Mouse (Mus musculus): ENCODE data around the gene Txndc16.

The Txndc16 gene

DNA sequence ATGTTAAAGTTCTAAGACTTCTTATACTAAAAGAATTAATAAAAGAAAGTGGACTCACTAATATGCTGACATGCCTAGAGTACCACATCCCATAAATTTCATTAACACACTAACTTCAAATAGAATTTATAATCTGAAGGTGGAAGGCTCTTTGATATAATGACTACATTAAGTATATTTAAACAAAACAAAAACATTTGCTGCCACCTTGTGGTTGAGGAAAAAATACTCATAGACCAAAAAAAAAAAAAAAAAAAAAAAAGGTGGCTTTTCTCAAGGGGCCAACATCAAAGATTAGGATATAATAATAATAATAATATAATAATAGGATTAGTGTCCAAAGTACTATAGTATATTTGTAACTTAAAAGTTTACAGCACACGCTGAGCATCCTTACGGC is 66.9 kb downstream of the Txndc16 start:
- no peak for DNase-seq (ENCODE audit: low spot score in 2 of 2)

DNA sequence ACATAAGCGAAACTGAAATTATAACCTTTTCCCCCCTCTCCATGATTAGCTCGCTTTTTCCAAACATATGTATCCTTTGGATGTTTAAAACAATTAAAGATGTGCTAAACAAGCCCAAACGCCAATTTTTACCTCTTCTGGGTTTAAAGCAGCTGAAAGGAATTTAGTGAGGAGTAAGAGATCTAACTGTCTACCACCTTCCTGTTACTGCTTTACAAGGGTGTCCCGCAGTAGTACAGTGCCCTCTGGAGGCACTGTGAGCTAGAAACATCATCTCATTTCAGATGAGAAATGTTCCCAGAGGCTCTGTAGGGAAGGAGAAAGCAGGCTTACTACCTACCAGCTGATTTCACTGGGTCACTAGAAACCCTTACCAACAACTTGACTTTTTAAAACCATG is 77.6 kb downstream of the Txndc16 start:
- peak; percentile 20 to 21 for DNase-seq (ENCODE audit: low spot score in 2 of 2)

DNA sequence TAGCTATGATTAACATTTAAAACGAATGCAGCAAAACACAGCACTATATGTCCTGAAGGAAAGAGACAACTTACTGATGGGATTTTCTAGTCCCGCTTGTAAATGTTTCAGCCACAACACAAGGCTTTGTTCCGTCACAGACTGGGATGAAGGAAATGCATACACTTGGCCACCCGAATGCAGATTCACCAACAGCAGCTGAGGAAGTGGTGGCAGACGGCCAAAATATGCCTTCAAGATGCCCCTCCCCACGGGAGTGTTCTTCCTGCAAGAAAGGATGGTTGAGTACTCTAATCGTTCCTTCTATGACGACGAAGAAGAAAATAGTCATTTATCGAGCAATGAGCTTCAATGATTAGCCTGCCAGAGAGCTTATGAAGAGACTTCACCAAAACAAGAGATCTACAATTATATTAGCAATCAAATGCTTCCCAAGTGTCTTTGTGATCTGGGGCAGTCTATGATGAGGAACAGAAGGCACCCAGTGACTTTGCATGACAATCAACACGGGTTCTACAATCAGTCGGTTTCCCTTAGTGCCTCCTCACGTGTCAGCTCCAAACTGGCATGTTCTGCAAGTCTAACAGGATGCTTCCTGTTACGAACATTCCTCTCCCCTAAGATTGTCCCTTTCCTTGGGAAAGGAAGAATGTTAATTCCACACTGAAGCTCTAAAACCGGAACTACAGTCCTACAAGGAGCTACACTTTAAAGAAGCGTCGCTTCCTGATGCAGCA is 79.6 kb downstream of the Txndc16 start:
- DNase-seq (ENCODE audit: low spot score in 2 of 2) = no peak

DNA sequence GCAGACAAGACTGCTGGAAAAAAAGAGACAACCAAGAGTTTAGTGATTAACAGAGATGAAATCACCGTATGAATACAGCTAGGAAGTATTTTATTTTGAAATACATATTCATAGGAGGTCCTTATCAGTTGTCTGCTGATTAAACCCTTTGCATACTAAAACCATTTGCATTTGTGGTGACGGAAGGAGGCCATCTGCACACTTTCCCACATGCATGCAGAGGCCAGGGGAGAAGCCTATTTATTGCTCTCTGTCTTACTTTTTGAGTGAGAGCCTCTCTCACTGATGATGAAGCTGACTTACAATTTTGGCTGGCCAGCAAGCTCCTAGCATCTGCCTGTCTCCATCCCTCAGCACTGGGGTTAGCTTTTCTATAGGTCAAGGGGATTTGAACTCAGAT is 84.2 kb downstream of the Txndc16 start:
- no peak for DNase-seq (ENCODE audit: low spot score in 2 of 2)

DNA sequence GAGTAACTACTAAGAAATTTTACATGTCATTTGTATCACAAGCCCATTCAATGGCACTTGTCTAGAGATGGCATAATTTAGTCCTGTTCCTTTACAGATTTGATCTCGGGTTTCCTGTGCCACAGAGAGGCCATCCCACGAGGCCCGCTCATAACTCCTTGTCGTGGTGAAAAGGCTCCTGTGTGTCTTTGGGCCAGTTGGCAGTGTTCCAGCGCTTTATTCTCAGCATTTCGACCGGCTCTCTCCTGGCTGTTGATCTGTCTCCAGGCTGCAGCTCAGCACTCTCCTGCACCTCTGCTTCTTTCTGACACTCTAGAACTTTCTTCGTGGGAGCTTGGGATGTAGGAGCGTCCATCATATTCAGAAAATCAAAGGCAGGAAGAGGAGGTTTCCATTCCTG is 84.6 kb downstream of the Txndc16 start:
- no peak for DNase-seq (ENCODE audit: low spot score in 2 of 2)

DNA sequence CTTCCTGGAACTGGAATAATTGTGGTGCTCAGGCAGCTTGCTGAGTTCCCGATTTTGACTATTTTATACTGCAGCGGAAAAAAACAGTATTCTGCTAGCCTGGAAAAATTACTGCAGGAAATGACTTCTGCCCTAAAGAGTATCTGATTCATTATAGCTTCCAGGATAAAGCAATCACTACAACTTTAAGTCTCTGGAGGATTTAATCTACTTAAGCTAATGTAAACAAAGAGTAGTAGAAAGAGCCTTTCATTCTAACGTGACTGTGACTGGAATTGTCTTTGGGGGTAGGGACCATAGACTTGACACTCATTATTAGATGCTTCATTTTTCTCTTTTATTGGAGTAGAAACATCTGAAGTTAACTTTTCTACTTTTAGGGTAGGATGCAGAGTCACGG is 101.8 kb downstream of the Txndc16 start:
- no peak for DNase-seq (ENCODE audit: low spot score in 2 of 2)

DNA sequence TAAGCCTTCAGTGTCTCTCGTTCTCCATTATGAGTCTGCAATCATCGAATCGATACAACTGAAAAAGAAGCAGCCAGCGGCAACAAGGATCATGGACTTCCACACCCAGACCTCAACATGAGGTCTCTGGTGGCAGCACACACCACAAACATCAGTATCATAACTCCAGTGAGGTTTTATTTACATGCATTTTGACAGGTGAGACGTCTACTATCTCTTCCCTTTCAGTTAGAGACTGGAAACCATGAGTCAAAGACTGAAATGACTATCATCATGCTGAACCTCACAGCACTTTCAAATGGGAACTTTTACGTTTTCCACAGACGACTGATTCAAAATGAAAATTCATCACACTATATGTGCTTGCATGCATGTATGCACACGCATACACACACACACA is 117.9 kb downstream of the Txndc16 start:
- no peak for DNase-seq (ENCODE audit: low spot score in 2 of 2)

DNA sequence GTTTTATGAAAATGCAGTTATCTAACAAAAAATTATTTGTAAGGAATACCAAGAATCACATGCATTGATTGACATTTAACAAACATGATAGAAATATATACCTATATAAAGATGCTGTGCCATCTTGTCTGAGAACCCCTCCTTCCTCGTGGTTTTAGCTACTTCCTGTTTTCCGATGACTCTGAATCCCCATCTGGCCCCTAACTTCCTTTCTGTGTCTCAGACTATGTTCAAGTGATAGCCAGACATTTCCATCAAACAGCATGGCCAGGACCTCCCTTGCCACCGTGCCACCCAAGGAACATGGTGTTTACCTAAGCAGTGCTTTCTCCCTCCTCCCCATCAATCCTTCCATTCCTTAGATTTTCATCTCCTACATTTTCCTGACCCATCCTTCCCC is 127.8 kb downstream of the Txndc16 start:
- no peak for DNase-seq (ENCODE audit: low spot score in 2 of 2)

DNA sequence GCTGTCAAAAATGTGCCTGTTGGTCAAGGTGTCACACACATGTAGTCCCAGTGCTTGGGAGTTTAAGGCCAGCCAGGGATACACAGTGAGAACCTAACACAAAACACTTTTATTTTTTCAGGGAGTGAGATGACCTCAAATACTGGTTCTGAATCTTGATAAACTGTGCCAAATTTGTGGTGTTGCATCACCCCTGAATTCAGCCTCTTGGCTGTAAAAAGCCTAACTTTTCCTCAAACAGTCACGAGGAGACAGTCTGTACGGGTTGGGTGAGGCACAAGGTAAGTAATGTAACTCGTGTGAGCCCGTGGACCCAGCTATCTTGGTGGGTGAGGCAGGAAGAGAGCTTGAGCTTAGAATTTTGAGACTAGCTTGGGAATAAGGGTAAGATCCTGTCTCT is 130.1 kb downstream of the Txndc16 start:
- no peak for DNase-seq (ENCODE audit: low spot score in 2 of 2)

DNA sequence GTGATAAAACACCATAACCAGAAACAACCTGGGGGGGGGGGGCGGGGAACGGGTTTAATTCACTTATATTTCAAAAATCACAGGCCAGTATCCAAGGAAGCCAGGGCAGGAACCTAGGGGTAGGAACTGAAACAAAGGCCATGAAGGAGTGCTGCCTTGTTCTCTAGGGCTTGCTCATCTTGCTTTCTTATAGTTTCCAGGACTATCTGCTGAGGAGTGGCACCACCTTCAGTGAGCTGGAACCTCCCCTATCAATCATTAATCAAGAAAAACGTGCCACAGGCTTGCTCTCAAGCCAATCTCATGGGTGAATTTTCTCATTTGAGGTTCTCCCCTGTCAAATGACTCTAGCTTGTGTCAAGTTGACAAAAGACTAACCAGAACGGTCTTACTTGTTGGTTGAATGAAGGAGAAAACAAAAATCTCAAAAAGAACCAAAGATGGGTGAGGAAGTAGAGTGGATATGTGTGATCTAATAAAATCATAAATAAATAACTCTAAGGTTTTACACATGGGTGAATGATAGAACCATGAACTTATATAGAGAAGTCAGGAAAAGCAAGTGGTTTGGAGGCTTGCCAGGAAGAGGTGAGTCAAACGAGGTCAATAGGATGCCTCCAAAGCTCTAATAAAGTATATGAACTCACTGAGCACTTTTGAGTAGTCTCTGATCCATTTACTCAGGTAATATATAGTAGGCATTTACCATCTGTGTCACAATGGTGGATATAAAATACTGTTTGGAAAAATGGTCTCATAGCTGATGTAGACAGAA is 134.3 kb downstream of the Txndc16 start:
- no peak for DNase-seq (ENCODE audit: low spot score in 2 of 2)

DNA sequence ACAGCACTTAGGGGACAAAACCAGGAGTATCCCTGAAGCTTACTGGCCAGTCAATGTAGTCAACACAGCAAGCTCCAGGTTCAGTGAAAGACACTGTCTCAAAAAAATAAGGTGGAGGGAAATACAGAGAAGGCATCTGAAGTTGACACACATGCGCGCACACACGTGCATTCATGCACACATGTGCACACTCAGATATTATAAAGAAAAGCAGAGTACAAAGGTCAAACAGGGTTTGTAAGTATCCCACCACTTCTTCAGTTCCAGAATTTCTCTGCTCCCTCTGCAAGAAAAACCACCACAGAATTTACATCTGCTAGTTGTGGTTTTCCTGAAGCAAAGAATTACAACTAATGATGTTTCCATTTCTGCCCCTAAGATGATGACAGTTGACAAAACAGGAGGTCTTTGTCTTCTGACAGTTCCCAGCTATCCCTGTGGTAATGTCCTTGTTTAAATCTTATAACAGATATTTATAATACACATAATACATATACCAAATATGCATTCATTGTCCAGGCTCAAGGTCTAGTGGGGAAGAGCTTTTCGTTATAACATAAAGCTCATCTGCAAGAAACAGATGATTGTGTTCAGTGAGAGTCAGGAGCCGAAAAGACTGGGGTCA is 135.4 kb downstream of the Txndc16 start:
- no peak for DNase-seq (ENCODE audit: low spot score in 2 of 2)

DNA sequence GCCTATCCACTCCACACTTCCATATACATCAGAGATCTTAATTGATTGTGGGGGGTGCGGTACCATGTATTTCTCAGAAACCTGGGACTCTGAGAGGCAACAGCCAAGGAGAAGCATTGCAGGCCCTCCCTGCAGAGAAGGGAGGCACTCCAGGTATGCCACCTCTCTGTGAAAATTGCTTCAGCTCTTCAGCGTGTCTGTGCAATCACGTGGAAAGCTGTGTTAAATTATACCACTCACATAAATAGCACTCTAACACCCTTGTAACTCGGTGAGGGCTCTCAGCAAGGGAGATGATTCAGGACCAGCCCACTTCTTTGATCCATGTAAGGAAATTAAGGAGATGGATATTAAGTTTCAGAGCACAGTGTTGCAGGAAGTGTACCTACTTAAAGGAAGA is 136.6 kb downstream of the Txndc16 start:
- no peak for DNase-seq (ENCODE audit: low spot score in 2 of 2)
